Mouse (Mus musculus) hindbrain, embryonic 13.5 days (tissue): ENCODE measurements at regions not wholly inside any gene's neighbourhood (a gene's known extent, or its start where the extent isn't known, plus 50 kb on each side); places are given as distances from the start of the nearest gene placed in this dataset.

Experiments used
- ATAC-seq: fragments of 200-750 bp; cut with Nextera tagmentation; 2 replicates; pipeline ENCODE4 v1.8.0; 2017; ENCODE audit warnings: moderate TSS enrichment; ENCODE audit not compliant: low FRiP score
- H3K27ac ChIP-seq: fragments of 300-500 bp; sonication (generic); 2 replicates; pipeline ENCODE4 v1.5.1; 2015; ENCODE audit warnings: inconsistent platforms, mild to moderate bottlenecking, moderate library complexity
- H3K27me3 ChIP-seq: fragments of 300-500 bp; sonication (generic); 2 replicates; pipeline ENCODE4 v1.6.1; 2015; ENCODE audit warnings: mild to moderate bottlenecking, inconsistent platforms
- H3K36me3 ChIP-seq: fragments of 300-500 bp; sonication (generic); 2 replicates; pipeline ENCODE4 v1.6.1; 2015; ENCODE audit warnings: mild to moderate bottlenecking, inconsistent platforms
- H3K4me1 ChIP-seq: fragments of 300-500 bp; sonication (generic); replicated peaks from 2 replicates; pipeline ENCODE4 v1.6.1; 2015; ENCODE audit warnings: inconsistent platforms
- H3K4me2 ChIP-seq: fragments of 300-500 bp; sonication (generic); 2 replicates; pipeline ENCODE4 v1.6.1; 2015; ENCODE audit warnings: inconsistent platforms, mild to moderate bottlenecking, moderate library complexity
- H3K4me3 ChIP-seq: fragments of 300-500 bp; sonication (generic); 2 replicates; pipeline ENCODE4 v1.5.1; 2015; ENCODE audit warnings: mild to moderate bottlenecking, inconsistent platforms
- H3K9ac ChIP-seq: fragments of 300-500 bp; sonication (generic); 2 replicates; pipeline ENCODE4 v1.6.1; 2015; ENCODE audit warnings: mild to moderate bottlenecking, inconsistent platforms
- H3K9me3 ChIP-seq: fragments of 300-500 bp; sonication (generic); 2 replicates; pipeline ENCODE4 v1.6.1; 2016; ENCODE audit warnings: inconsistent platforms
- WGBS: fragments of 180-500 bp; shearing (Covaris S2); methylation state at CpG from one replicate; pipeline ENCODE4 v1.1.7; 2015; 5-methylcytosine and 5-hydroxymethylcytosine counted together

- peaks cover 21% of the 10 kb centered on the region for H3K4me1 ChIP-seq
- H3K27me3 ChIP-seq = no peaks in the 10 kb centered on the region
- WGBS = 41% methylated on average over 6 of the region's 6 CpGs
- H3K9me3 ChIP-seq = no peaks in the 10 kb centered on the region
- no peak overlapping the region for H3K4me2 ChIP-seq
- H3K4me3 ChIP-seq = no peak overlapping the region
- H3K27ac ChIP-seq = peak overlapping the region; percentile 48; the same call in 1 of the 2 replicates
- H3K36me3 ChIP-seq = no peaks in the 10 kb centered on the region
- no peak for ATAC-seq
- no peak overlapping the region for H3K9ac ChIP-seq
Measured at GRCm38 (mm10) chr12:27496826-27497557, 154.6 kb upstream of the Sox11 start.

DNA sequence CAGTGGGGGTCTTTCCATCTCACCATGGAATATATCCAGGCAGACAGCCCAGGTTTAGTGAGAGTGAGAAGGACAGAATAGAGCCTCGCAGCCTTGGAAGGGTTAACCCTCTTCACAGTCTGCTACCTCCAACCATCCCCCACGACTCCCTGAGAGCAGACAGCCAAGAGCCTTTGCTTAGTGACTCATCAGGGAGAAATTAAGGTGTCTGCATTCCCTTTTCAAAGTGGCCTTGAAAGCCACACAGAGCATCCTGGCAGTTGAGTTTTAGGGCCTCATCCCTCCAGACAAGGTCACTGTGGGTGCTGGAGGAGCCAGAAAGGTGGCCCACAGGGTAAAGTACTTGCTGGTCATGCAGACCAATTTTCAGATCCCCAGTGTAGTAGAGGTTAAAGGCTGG lies 149.9 kb upstream of the Sox11 start:
- no peak overlapping the region for H3K9ac ChIP-seq
- H3K27ac ChIP-seq = peak overlapping the region; percentile 69
- WGBS = 21% methylated on average over 2 of the region's 2 CpGs
- no peak overlapping the region for H3K4me2 ChIP-seq
- H3K4me3 ChIP-seq = no peak overlapping the region
- H3K36me3 ChIP-seq = no peaks in the 10 kb centered on the region
- no peaks in the 10 kb centered on the region for H3K9me3 ChIP-seq
- ATAC-seq = peak; percentile 61
- peaks cover 23% of the 10 kb centered on the region for H3K4me1 ChIP-seq
- no peaks in the 10 kb centered on the region for H3K27me3 ChIP-seq

- no peak overlapping the region for H3K9ac ChIP-seq
- no peak overlapping the region for H3K4me3 ChIP-seq
- H3K4me2 ChIP-seq = no peak overlapping the region
- 0 out of 2 replicates have a peak, but pooled peaks cover 3% of the 10 kb centered on the region for H3K4me1 ChIP-seq
- no peak overlapping the region for H3K27ac ChIP-seq
- H3K27me3 ChIP-seq = no peaks in the 10 kb centered on the region
- no peaks in the 10 kb centered on the region for H3K36me3 ChIP-seq
- H3K9me3 ChIP-seq = no peaks in the 10 kb centered on the region
- no peak for ATAC-seq
Measured at GRCm38 (mm10) chr12:27481230-27481629, 138.9 kb upstream of the Sox11 start.

GRCm38 (mm10) chr12:27479601-27480001 lies 137.2 kb upstream of the Sox11 start:
- no peaks in the 10 kb centered on the region for H3K36me3 ChIP-seq
- no peak for ATAC-seq
- no peak overlapping the region for H3K4me2 ChIP-seq
- no peak overlapping the region for H3K4me3 ChIP-seq
- no peak overlapping the region for H3K27ac ChIP-seq
- no peaks in the 10 kb centered on the region for H3K9me3 ChIP-seq
- 87% methylated on average over 7 of the region's 7 CpGs for WGBS
- H3K27me3 ChIP-seq = no peaks in the 10 kb centered on the region
- H3K4me1 ChIP-seq = 0 out of 2 replicates have a peak, but pooled peaks cover 3% of the 10 kb centered on the region
- H3K9ac ChIP-seq = no peak overlapping the region

GRCm38 (mm10) chr12:27474631-27475030 lies 132.3 kb upstream of the Sox11 start:
- no peaks in the 10 kb centered on the region for H3K36me3 ChIP-seq
- H3K4me3 ChIP-seq = no peak overlapping the region
- no peaks in the 10 kb centered on the region for H3K27me3 ChIP-seq
- H3K27ac ChIP-seq = no peak overlapping the region
- ATAC-seq = no peak
- WGBS = 82% methylated on average over 4 of the region's 4 CpGs
- peaks cover 9% of the 10 kb centered on the region; the same call in 1 of the 2 replicates for H3K4me1 ChIP-seq
- no peak overlapping the region for H3K9ac ChIP-seq
- no peaks in the 10 kb centered on the region for H3K9me3 ChIP-seq
- no peak overlapping the region for H3K4me2 ChIP-seq

DNA sequence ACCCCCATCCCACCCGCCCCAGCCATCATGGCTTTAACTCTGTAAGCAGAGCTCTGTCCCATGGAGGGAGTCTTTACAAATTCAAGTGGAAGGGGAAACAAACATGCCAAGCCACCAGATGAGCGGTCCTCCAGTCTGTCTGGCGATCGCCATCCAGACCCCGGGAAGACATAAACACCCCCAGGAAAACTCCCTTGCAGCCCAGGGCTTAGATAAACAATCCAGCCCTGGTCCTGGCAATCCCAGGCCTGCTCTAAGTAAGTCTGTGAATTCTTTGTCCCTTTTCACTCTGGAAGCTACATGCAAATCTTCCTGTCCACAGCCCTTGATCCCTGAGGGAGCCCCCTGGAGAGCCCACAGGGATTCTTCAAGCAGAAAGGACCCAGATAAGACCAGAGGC lies 129.2 kb upstream of the Sox11 start:
- no peak overlapping the region for H3K27ac ChIP-seq
- no peaks in the 10 kb centered on the region for H3K9me3 ChIP-seq
- H3K36me3 ChIP-seq = no peaks in the 10 kb centered on the region
- no peak overlapping the region for H3K4me3 ChIP-seq
- WGBS = 58% methylated on average over 5 of the region's 5 CpGs
- no peak for ATAC-seq
- peaks cover 9% of the 10 kb centered on the region; the same call in 1 of the 2 replicates for H3K4me1 ChIP-seq
- H3K27me3 ChIP-seq = no peaks in the 10 kb centered on the region
- H3K4me2 ChIP-seq = no peak overlapping the region
- H3K9ac ChIP-seq = no peak overlapping the region

DNA sequence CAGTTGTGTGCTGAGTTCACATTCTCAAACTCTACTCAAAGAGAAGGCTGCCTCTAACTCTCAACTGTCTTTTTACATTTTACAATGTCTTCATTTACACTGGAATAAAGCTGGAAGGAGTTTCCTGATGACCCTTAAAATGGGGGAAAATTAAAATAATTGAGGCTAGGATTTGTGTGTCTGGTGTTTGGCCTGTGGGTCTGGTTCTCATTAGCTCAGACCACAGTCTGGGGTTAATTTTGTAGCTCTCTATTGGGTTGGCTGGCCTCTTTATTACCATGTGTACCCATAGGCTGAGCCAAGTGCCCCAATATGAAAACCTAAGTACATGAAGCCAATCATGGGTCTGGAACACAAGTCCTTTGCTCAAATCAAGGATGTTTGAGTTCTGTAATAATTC lies 128.0 kb upstream of the Sox11 start:
- H3K4me1 ChIP-seq = peaks cover 9% of the 10 kb centered on the region; the same call in 1 of the 2 replicates
- no peaks in the 10 kb centered on the region for H3K27me3 ChIP-seq
- H3K27ac ChIP-seq = no peak overlapping the region
- no peak for ATAC-seq
- no peaks in the 10 kb centered on the region for H3K36me3 ChIP-seq
- H3K4me3 ChIP-seq = no peak overlapping the region
- H3K9me3 ChIP-seq = no peaks in the 10 kb centered on the region
- H3K9ac ChIP-seq = no peak overlapping the region
- H3K4me2 ChIP-seq = no peak overlapping the region

- Histone ChIP-seq H3K27me3 (no peaks in the 10 kb centered on the region), H3K27ac (no peak overlapping the region), H3K4me1 (peaks cover 9% of the 10 kb centered on the region; the same call in 1 of the 2 replicates), H3K4me3 (no peak overlapping the region), H3K36me3 (no peaks in the 10 kb centered on the region), H3K9ac (no peak overlapping the region), H3K9me3 (no peaks in the 10 kb centered on the region), H3K4me2 (no peak overlapping the region)
- no peak for ATAC-seq
- 77% methylated on average over 1 of the region's 1 CpGs for WGBS
Measured at GRCm38 (mm10) chr12:27468782-27469181, 126.4 kb upstream of the Sox11 start.

DNA sequence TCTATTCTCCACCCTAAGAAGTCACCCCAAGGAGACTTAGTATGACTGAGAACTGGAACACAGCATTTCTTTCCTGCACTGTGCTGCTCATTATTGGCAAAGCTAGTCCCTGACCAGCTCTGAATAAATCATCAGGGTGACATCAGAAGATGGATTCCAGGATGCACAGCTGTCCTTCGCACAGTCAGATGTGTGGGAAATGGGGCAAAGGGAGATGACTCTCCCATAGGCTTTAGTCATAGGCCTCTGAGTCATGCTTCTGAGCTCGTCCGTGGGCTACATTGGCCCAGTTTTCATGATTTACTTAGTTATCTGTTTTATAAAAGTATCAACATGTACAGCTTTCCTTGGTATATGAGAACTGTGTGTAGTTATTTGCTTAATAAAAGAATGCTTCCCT lies 125.8 kb upstream of the Sox11 start:
- ATAC-seq = no peak
- no peak overlapping the region for H3K4me3 ChIP-seq
- H3K4me2 ChIP-seq = no peak overlapping the region
- no peaks in the 10 kb centered on the region for H3K36me3 ChIP-seq
- no peaks in the 10 kb centered on the region for H3K27me3 ChIP-seq
- H3K4me1 ChIP-seq = peaks cover 9% of the 10 kb centered on the region; the same call in 1 of the 2 replicates
- H3K27ac ChIP-seq = no peak overlapping the region
- H3K9ac ChIP-seq = no peak overlapping the region
- H3K9me3 ChIP-seq = no peaks in the 10 kb centered on the region
- 94% methylated on average over 3 of the region's 3 CpGs for WGBS

DNA sequence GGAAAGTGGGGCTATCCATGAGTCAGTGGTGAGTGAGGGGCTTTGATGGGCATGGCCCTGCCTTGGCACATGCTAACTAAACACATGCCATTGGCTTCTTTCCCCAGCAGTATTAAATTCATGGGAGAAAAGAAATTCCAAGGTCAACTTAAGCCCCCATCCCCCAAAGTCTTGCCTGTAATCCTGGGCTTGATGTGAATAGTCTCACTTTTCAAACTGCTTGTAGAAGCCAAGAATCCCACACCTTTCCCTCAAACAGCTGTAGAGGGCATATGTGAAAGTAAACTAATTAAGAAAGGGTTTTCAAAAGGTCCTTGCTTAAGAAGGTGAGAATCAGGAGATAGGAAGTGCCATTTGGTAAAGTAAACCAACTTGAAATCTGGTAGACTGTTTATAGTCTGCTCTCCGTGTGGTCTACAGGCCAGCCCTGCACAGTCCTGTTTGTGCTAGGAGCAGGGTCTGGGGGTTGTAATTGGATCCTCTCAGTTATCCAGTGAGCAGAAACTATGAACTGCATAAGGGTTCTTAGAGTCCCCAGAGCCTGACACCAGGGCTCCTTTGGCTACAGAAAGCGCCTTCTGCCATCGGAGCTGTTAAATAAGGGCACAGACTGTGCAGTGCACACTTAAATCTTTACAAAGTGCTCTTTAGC lies 123.3 kb upstream of the Sox11 start:
- Histone ChIP-seq H3K27ac (no peak overlapping the region), H3K9me3 (no peaks in the 10 kb centered on the region), H3K9ac (no peak overlapping the region), H3K4me2 (no peak overlapping the region), H3K27me3 (no peaks in the 10 kb centered on the region), H3K36me3 (no peaks in the 10 kb centered on the region), H3K4me3 (no peak overlapping the region), H3K4me1 (no peaks in the 10 kb centered on the region)
- no peak for ATAC-seq
- WGBS = 87% methylated on average over 3 of the region's 3 CpGs

DNA sequence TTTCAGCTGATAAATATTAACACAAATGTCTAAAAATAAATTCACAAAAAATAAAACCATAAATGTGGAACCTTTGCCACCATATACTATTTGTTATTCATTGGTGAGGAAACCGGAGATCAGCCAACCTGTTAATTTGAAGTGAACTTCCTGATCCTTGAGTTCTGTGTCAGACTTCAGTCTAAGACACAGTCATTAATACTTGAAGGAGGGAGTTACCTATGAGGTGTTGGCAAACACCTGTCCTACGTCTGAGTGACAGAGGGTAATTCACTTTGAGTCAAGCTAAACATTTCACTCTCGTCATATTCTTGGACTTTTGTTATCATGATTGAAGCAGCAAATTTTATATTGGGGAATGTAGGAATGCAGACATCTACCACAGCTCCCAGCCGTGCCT lies 116.3 kb upstream of the Sox11 start:
- no peak for ATAC-seq
- 91% methylated on average over 4 of the region's 4 CpGs for WGBS
- H3K9me3 ChIP-seq = no peaks in the 10 kb centered on the region; the same call in 1 of the 2 replicates

GRCm38 (mm10) chr12:27437661-27438345 lies 95.4 kb upstream of the Sox11 start:
- ATAC-seq = no peak
- peaks cover 3% of the 10 kb centered on the region; the same call in 1 of the 2 replicates for H3K4me1 ChIP-seq
- WGBS = 37% methylated on average over 6 of the region's 6 CpGs
- no peak overlapping the region for H3K4me3 ChIP-seq
- no peak overlapping the region for H3K27ac ChIP-seq
- no peaks in the 10 kb centered on the region for H3K36me3 ChIP-seq
- H3K9ac ChIP-seq = no peak overlapping the region
- H3K27me3 ChIP-seq = no peaks in the 10 kb centered on the region
- no peaks in the 10 kb centered on the region for H3K9me3 ChIP-seq
- no peak overlapping the region for H3K4me2 ChIP-seq

More for the DNA sequence above, 116.3 kb upstream of the Sox11 start:
- Histone ChIP-seq H3K4me1 (no peaks in the 10 kb centered on the region), H3K27ac (no peak overlapping the region), H3K36me3 (no peaks in the 10 kb centered on the region), H3K4me2 (no peak overlapping the region), H3K4me3 (no peak overlapping the region), H3K27me3 (no peaks in the 10 kb centered on the region), H3K9ac (no peak overlapping the region)
